Mouse (Mus musculus) intestine, embryonic 16.5 days (tissue): Measurements from ENCODE around the gene Klhdc9. TPM values are rescaled to one million over a fixed set of nuclear protein-coding genes. Genes with fewer than 3 reads are reported as not detected.
A peak's percentile ranks its signal among the peaks of the same experiment; 100 is the strongest.

Source experiments
- ATAC-seq: fragments of 200-750 bp; cut with Nextera tagmentation; 2 replicates; pipeline ENCODE4 v1.8.0; 2017; ENCODE audit warnings: moderate TSS enrichment, moderate library complexity
- H3K27ac ChIP-seq: fragments of 300-500 bp; sonication (generic); 2 replicates; pipeline ENCODE4 v1.5.1; 2014; ENCODE audit warnings: mild to moderate bottlenecking, low read length
- H3K27me3 ChIP-seq: fragments of 300-500 bp; sonication (generic); replicated peaks from 2 replicates; pipeline ENCODE4 v1.6.1; 2014; ENCODE audit warnings: low read length, control low read depth, mixed read lengths; ENCODE audit not compliant: control insufficient read depth, insufficient read depth
- H3K36me3 ChIP-seq: fragments of 300-500 bp; sonication (generic); 2 replicates; pipeline ENCODE4 v1.6.1; 2014; ENCODE audit warnings: low read length, control low read depth; ENCODE audit not compliant: control insufficient read depth, insufficient read depth
- H3K4me1 ChIP-seq: fragments of 300-500 bp; sonication (generic); 2 replicates; pipeline ENCODE4 v1.6.1; 2014; ENCODE audit warnings: low read length, control low read depth, mixed read lengths; ENCODE audit not compliant: control insufficient read depth, insufficient read depth
- H3K4me2 ChIP-seq: fragments of 300-500 bp; sonication (generic); 2 replicates; pipeline ENCODE4 v1.6.1; 2014; ENCODE audit warnings: low read depth, low read length, control low read depth
- H3K4me3 ChIP-seq: fragments of 300-500 bp; sonication (generic); 2 replicates; pipeline ENCODE4 v1.5.1; 2014; ENCODE audit warnings: mild to moderate bottlenecking, low read length
- H3K9ac ChIP-seq: fragments of 300-500 bp; sonication (generic); 2 replicates; pipeline ENCODE4 v1.6.1; 2014; ENCODE audit warnings: low read depth, low read length
- H3K9me3 ChIP-seq: fragments of 300-500 bp; sonication (generic); 2 replicates; pipeline ENCODE4 v1.6.1; 2016; ENCODE audit warnings: low read length, control low read depth; ENCODE audit not compliant: control insufficient read depth
- WGBS: fragments of 180-500 bp; shearing (Covaris S2); extraction: QIAGEN DNeasy Blood & Tissue Kit; methylation state at CpG from one replicate; pipeline ENCODE4 v1.1.7; 2014; 5-methylcytosine and 5-hydroxymethylcytosine counted together
- polyA plus RNA-seq: library from polyadenylated mRNA; unstranded; fragments of >200 nt; fragmentation: Nextera tagmentation; extraction: Ambion mirVana; gene quantifications from 2 replicates; pipeline ENCODE4 v1.2.1, GENCODE M21; 2015

Klhdc9 gene
- polyA plus RNA-seq, 1 experiment from 2014 or later: 1.1 TPM

- ATAC-seq: peak; percentile 90
- 1% methylated on average over 53 of the region's 53 CpGs for WGBS
- Histone ChIP-seq H3K9me3 (0 out of 2 replicates have a peak, but pooled peaks cover 4% of the 10 kb centered on the region), H3K27ac (peak within 1 kb of the TSS; percentile 64; the same call in 1 of the 2 replicates), H3K4me1 (peaks cover 13% of the 10 kb centered on the region), H3K36me3 (peaks cover 4% of the 10 kb centered on the region; the same call in 1 of the 2 replicates), H3K4me2 (peak within 1 kb of the TSS; percentile 80), H3K9ac (peak within 1 kb of the TSS; percentile 77), H3K27me3 (no peaks in the 10 kb centered on the region), H3K4me3 (peak within 1 kb of the TSS; percentile 73)
Measured at GRCm38 (mm10) chr1:171345225-171346094, 15.1 kb downstream of the Klhdc9 start, which contains the start of the genes Nit1 and Pfdn2. Nit1 (minus strand) TSS chr1:171345646. Pfdn2 (plus strand) TSS chr1:171345670.

DNA sequence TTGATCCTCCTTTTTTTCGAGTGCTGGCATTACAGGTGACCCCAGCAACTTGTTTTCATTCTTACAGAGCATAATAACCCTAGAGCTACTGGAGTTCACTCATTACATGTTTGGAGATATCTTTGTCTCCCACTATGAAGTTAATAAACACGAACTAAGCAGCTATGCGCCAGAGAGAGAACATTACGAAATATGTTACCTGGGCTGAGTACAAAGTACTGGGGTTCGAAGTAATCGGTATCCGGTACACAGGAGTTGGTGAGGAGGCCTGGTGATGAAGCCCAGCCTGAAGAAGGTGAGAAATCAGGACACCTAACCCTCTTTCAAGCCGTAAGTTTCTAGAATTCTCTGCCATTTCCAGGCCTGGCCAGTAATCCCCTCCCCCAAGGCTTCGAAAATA lies 15.9 kb downstream of the Klhdc9 start:
- Histone ChIP-seq H3K27ac (no peak overlapping the region), H3K36me3 (peaks cover 5% of the 10 kb centered on the region), H3K4me2 (peak overlapping the region; percentile 52), H3K9ac (peak overlapping the region; percentile 77), H3K4me3 (peak overlapping the region; percentile 73), H3K9me3 (0 out of 2 replicates have a peak, but pooled peaks cover 4% of the 10 kb centered on the region), H3K4me1 (peaks cover 13% of the 10 kb centered on the region), H3K27me3 (no peaks in the 10 kb centered on the region)
- WGBS: 72% methylated on average over 9 of the region's 9 CpGs
- ATAC-seq: peak; percentile 32

- Histone ChIP-seq H3K36me3 (peaks cover 5% of the 10 kb centered on the region), H3K27ac (no peak overlapping the region), H3K4me1 (peaks cover 13% of the 10 kb centered on the region), H3K4me2 (peak overlapping the region; percentile 52), H3K9ac (no peak overlapping the region), H3K27me3 (no peaks in the 10 kb centered on the region), H3K4me3 (peak overlapping the region; percentile 73; the same call in 1 of the 2 replicates), H3K9me3 (0 out of 2 replicates have a peak, but pooled peaks cover 4% of the 10 kb centered on the region)
- ATAC-seq: peak; percentile 41
- 75% methylated on average over 9 of the region's 9 CpGs for WGBS
Measured at GRCm38 (mm10) chr1:171343922-171344677, 16.5 kb downstream of the Klhdc9 start.

DNA sequence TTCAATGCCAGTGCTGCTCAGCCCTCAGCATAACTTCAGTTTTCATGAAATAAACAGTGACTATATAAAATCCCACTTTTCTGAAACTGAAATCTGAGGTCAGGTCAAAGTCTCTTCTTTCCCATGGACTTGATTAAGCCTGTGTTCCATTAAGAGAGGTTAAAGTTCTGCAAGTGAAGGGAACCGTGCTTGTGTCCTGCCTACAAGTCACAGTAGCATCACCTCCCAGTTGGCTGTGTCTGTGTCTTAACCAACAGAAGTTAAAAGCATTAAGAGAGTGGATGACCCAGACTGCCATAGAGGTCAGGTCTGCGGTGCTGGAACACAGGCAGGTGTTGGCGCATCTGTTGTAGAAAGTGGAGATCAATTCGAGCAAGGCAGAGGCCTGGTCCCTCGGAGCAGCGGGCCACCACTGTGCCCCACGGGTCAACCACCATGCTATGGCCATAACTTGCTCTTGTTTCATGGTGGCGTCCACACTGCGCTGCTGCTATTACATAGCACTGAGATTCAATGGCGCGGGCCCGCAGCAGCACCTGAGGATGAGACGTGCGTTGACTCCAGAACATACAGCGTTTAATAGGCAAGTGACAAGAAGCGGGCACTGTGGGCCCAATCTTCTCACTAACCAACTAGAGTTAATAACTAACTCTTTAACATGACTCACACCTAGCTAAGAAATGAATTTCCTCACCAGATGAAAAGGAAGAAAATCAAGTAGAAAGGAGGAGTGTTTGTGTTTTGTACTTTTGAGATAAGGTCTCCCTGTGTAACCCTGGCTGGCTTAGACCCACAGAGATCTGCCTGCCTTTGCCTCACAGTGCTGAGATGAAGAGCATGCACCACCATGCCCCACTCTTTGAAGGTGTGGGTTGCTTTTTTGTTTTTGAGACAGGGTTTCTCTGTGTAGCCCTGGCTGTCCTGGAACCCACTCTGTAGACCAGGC lies 18.1 kb downstream of the Klhdc9 start:
- no peak overlapping the region for H3K4me2 ChIP-seq
- no peak overlapping the region for H3K9ac ChIP-seq
- no peak for ATAC-seq
- peak overlapping the region; percentile 23; the same call in 1 of the 2 replicates for H3K27ac ChIP-seq
- WGBS: 87% methylated on average over 16 of the region's 16 CpGs
- H3K27me3 ChIP-seq: no peaks in the 10 kb centered on the region
- no peak overlapping the region for H3K4me3 ChIP-seq
- H3K9me3 ChIP-seq: 0 out of 2 replicates have a peak, but pooled peaks cover 4% of the 10 kb centered on the region
- H3K36me3 ChIP-seq: peaks cover 16% of the 10 kb centered on the region
- peaks cover 13% of the 10 kb centered on the region for H3K4me1 ChIP-seq

DNA sequence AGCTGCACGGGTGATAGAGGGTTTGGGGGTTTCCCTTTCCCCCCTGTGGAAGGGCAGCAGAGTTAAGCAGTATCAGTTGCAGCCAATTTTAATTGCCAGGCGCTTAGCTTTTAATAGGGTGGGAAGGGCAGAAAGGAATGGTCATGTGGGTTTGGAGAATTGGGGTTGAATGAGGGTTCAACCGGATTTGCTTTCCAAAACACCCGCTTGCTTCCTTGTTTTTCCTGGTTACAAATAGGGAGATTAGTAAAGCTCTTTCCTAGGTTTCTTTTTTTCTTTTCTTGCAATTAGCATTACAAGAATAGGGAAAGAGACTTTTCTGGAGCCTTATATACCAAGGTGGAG lies 30.4 kb downstream of the Klhdc9 start:
- Histone ChIP-seq H3K4me3 (peak overlapping the region; percentile 87), H3K4me2 (peak overlapping the region; percentile 96), H3K9me3 (no peaks in the 10 kb centered on the region), H3K27ac (peak overlapping the region; percentile 100), H3K36me3 (no peaks in the 10 kb centered on the region), H3K9ac (peak overlapping the region; percentile 99), H3K27me3 (no peaks in the 10 kb centered on the region), H3K4me1 (peaks cover 17% of the 10 kb centered on the region)
- WGBS: under 1% methylated on average over 4 of the region's 4 CpGs
- no peak for ATAC-seq

DNA sequence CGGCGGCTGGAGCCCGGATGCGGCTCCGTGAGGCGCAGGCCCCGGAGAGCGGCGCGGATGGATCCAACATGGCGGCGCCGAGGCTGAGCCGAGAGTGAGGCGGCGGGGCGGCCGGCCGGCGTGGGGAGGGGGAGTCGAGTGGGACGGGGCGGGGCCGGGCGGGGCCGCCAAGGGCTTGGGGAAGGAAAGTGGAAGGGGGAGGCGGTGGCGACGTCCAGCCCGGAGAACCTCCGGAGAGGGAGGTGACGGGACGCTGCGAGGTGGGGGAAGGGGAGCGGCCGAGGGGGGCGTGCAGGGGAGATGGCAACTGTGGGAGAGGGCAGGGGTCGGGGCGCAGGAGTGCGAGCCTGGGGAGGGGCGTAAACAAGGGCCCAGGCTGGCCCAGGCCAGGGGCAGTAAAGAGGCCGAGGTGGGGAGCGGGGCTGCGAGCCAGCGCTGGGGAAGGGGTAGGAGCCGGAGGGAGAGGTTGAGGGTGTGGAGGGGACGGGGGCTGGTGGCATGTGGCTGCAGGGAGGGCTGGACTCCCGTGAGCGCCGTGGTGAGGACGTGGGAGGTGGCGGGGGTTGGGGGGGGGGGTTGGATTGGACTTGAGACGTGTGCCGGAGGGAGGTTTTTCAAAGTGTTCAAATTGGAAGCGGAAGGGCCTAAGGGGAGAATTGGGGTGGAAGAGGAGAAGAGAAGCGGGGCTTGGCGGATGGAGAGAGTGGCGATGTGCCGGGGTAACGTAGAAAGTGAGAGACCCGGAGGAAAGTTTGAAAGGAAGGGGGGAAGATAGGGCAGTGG lies 31.0 kb downstream of the Klhdc9 start:
- Histone ChIP-seq H3K4me2 (peak overlapping the region; percentile 96), H3K27me3 (no peaks in the 10 kb centered on the region), H3K36me3 (no peaks in the 10 kb centered on the region), H3K27ac (peak overlapping the region; percentile 100), H3K4me3 (peak overlapping the region; percentile 87), H3K4me1 (peaks cover 17% of the 10 kb centered on the region), H3K9me3 (no peaks in the 10 kb centered on the region), H3K9ac (peak overlapping the region; percentile 99)
- peak; percentile 87 for ATAC-seq
- WGBS: under 1% methylated on average over 61 of the region's 61 CpGs

DNA sequence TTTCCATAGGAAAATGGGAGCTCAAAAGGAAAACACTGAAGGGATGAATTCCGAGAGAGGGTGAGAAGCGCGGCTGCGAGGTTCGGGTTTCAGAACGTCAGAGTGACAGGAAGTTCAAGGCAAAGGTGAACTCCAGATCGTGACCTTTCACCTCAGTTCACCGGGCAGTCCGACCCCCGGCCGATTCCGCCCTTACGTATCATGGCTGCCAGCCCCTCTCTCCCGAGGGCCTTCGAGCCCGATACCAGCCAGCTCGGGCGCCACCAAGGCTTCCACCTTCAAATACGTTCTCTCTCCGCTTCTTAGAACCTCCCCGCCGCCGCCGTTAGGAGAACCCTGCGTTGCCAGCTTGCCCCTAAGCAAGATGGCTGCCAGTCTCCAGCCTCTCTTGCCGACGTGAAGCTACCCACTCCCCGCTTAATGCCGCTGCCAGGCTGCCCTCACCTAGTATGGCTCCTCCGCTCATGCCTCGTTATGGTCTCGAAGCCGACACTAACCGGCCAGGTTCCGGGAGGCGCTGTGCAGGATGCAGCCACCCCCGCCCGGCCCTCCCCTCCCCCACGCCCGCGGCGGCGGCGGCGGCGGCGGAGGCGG lies 31.7 kb downstream of the Klhdc9 start, which contains the start of gene Dedd:
TSS of gene Dedd (plus strand) at position 307 of the 594 bp plus-strand sequence.
- Histone ChIP-seq H3K27me3 (no peaks in the 10 kb centered on the region), H3K4me2 (peak within 1 kb of the TSS; percentile 96), H3K27ac (peak within 1 kb of the TSS; percentile 100), H3K9ac (peak within 1 kb of the TSS; percentile 99), H3K4me3 (peak within 1 kb of the TSS; percentile 87), H3K4me1 (peaks cover 17% of the 10 kb centered on the region), H3K36me3 (no peaks in the 10 kb centered on the region), H3K9me3 (no peaks in the 10 kb centered on the region)
- peak; percentile 94 for ATAC-seq
- under 1% methylated on average over 39 of the region's 48 CpGs for WGBS

- WGBS: 26% methylated on average over 9 of the region's 9 CpGs
Measured at GRCm38 (mm10) chr1:171328244-171328643, 32.4 kb downstream of the Klhdc9 start.

More at GRCm38 (mm10) chr1:171328244-171328643, 32.4 kb downstream of the Klhdc9 start:
- Histone ChIP-seq H3K36me3 (no peaks in the 10 kb centered on the region), H3K4me2 (peak overlapping the region; percentile 96), H3K9me3 (no peaks in the 10 kb centered on the region), H3K4me1 (peaks cover 17% of the 10 kb centered on the region), H3K27me3 (no peaks in the 10 kb centered on the region), H3K4me3 (peak overlapping the region; percentile 87), H3K27ac (peak overlapping the region; percentile 100), H3K9ac (peak overlapping the region; percentile 99)
- ATAC-seq: no peak
